Mouse (Mus musculus): ENCODE measurements at regions not wholly inside any gene's neighbourhood (a gene's known extent, or its start where the extent isn't known, plus 50 kb on each side); places are given as distances from the start of the nearest gene placed in this dataset.
"Not testable (repeated sequence)": the region's sequence is repeated elsewhere in the genome, so short reads cannot be mapped to it uniquely, and the experiment has no call there.

GRCm38 (mm10) chr15:60333573-60334306, 317.3 kb upstream of the 4933412E24Rik start:
- DNase-seq, result no peak
- intact Hi-C loops (cut with DNase I), result no loop called here

- intact Hi-C loops (cut with DNase I), result no loop called here
- no peak for DNase-seq
These were observed 301.2 kb upstream of the 4933412E24Rik start for GRCm38 (mm10) chr15:60317577-60317976.

- no peak for DNase-seq
- intact Hi-C loops (cut with DNase I), result no loop called here
These were observed 298.8 kb upstream of the 4933412E24Rik start for GRCm38 (mm10) chr15:60315210-60315609.

GRCm38 (mm10) chr15:60309909-60310308, 293.5 kb upstream of the 4933412E24Rik start:
- intact Hi-C loops (cut with DNase I), result no loop called here
- no peak for DNase-seq

- DNase-seq, result no peak
- intact Hi-C loops (cut with DNase I), result no loop called here
These were observed 292.6 kb upstream of the 4933412E24Rik start for GRCm38 (mm10) chr15:60308968-60309367.

GRCm38 (mm10) chr15:60308126-60308525, 291.7 kb upstream of the 4933412E24Rik start:
- no peak for DNase-seq
- intact Hi-C loops (cut with DNase I), result no loop called here

- intact Hi-C loops (cut with DNase I), result no loop called here
- DNase-seq, result no peak
These were observed 287.1 kb upstream of the 4933412E24Rik start for GRCm38 (mm10) chr15:60303501-60303900.

- intact Hi-C loops (cut with DNase I), result no loop called here
These were observed 285.5 kb upstream of the 4933412E24Rik start for GRCm38 (mm10) chr15:60301939-60302338.

GRCm38 (mm10) chr15:60285321-60285720, 268.9 kb upstream of the 4933412E24Rik start:
- intact Hi-C loops (cut with DNase I), result no loop called here
- DNase-seq, result no peak

More at GRCm38 (mm10) chr15:60301939-60302338, 285.5 kb upstream of the 4933412E24Rik start:
- peak; percentile 12 to 17 for DNase-seq

- intact Hi-C loops (cut with DNase I), result no loop called here
- DNase-seq, result no peak
These were observed 264.0 kb upstream of the 4933412E24Rik start for GRCm38 (mm10) chr15:60280378-60280777.

- intact Hi-C loops (cut with DNase I); DNase-seq: not testable (repeated sequence)
These were observed 237.2 kb upstream of the 4933412E24Rik start for GRCm38 (mm10) chr15:60253661-60254060.

GRCm38 (mm10) chr15:60226335-60226938, 210.0 kb upstream of the 4933412E24Rik start:
- no peak for DNase-seq
- intact Hi-C loops (cut with DNase I), result no loop called here

GRCm38 (mm10) chr15:60195070-60195469, 178.7 kb upstream of the 4933412E24Rik start:
- DNase-seq, result no peak
- intact Hi-C loops (cut with DNase I), result no loop called here

- intact Hi-C loops (cut with DNase I), result no loop called here
These were observed 176.7 kb upstream of the 4933412E24Rik start for GRCm38 (mm10) chr15:60193157-60193556.

GRCm38 (mm10) chr15:60187002-60187715, 170.7 kb upstream of the 4933412E24Rik start:
- intact Hi-C loops (cut with DNase I), result no loop called here
- DNase-seq, result no peak

More at GRCm38 (mm10) chr15:60193157-60193556, 176.7 kb upstream of the 4933412E24Rik start:
- DNase-seq, result no peak

- intact Hi-C loops (cut with DNase I), result no loop called here
- DNase-seq, result no peak
These were observed 125.2 kb upstream of the 4933412E24Rik start for GRCm38 (mm10) chr15:60141554-60142070.

- intact Hi-C loops (cut with DNase I), result no loop called here
These were observed 120.3 kb upstream of the 4933412E24Rik start for GRCm38 (mm10) chr15:60136671-60137070.

GRCm38 (mm10) chr15:60134515-60134914, 118.1 kb upstream of the 4933412E24Rik start:
- intact Hi-C loops (cut with DNase I), result no loop called here
- DNase-seq, result no peak

More at GRCm38 (mm10) chr15:60136671-60137070, 120.3 kb upstream of the 4933412E24Rik start:
- DNase-seq, result no peak

- DNase-seq, result no peak
- intact Hi-C loops (cut with DNase I), result no loop called here
These were observed 116.3 kb upstream of the 4933412E24Rik start for GRCm38 (mm10) chr15:60132701-60133100.

- DNase-seq, result no peak
- intact Hi-C loops (cut with DNase I), result no loop called here
These were observed 108.0 kb upstream of the 4933412E24Rik start for GRCm38 (mm10) chr15:60124461-60124860.

- intact Hi-C loops (cut with DNase I), result no loop called here
- no peak for DNase-seq
These were observed 103.5 kb upstream of the 4933412E24Rik start for GRCm38 (mm10) chr15:60119926-60120325.
